Mouse (Mus musculus): ENCODE data around the gene Wfdc1.

Wfdc1 gene

GRCm38 (mm10) chr8:119666219-119666951 lies at the start of gene Wfdc1:
Gene Wfdc1 (plus strand): TSS chr8:119666365.
- no peak for DNase-seq

GRCm38 (mm10) chr8:119616811-119617210 lies 49.4 kb upstream of the Wfdc1 start:
- DNase-seq, result no peak

DNA sequence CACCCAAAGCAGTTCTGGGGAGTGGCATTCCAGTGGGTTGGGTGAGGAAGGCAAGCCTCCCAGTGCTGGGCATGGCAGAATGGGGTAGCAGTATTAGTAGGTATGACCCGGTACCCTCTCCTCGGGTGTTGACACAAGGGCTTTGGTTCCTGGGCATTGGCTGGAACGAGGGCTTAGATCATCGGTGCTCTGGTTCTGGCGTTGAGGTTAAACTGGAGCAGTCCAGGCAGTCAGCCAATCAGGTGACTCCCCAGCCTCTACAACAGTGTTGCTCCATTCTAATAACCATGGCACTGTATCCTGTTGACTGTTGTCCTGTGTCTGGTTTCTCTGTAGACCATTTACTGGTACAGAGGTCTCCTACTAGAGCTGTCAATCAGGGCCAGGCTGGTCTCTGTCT lies 48.6 kb upstream of the Wfdc1 start:
- no peak for DNase-seq

DNA sequence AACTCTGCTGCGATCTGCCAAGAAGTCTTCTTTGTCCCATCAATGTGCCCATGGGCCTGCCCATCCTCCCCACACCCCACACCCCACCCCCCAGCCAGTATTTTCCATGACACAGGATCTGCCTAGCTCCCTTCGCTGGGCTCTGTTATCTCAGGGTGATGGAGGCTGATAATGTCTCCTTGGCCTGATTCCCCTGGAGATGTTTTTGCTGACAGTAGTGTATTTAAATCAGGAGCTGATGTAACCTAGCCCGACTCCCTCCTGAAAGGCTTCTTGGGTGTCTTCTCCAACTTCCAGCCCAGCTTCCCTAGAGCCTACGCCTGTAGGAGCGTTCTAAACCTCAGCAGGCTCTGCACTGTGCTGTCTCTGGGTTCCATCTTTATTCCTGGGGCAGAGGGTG lies 47.3 kb upstream of the Wfdc1 start:
- DNase-seq, result no peak

GRCm38 (mm10) chr8:119620116-119620840 lies 45.9 kb upstream of the Wfdc1 start:
- no peak for DNase-seq

GRCm38 (mm10) chr8:119620848-119621465 lies 45.2 kb upstream of the Wfdc1 start:
- no peak for DNase-seq

DNA sequence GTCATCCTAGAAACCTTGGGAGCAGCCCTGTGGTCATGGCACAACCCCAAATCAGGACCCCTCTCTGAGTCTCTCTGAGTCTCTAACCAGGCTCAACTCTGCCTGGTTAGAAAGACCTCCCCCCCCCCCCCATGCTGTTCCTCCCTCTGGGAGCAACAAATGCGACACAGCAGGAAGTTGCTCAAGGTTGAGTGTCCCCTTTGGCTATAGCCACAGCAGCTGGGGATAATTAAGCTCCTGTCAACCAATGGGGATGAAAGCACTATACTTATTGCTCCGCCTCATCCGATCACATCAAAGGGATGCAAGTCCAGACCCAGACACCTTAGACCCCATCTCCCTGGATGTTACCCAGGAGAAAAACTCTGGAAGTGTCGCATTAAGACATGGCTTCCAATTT lies 43.6 kb upstream of the Wfdc1 start:
- no peak for DNase-seq

GRCm38 (mm10) chr8:119623061-119623460 lies 43.1 kb upstream of the Wfdc1 start:
- no peak for DNase-seq

GRCm38 (mm10) chr8:119623744-119624143 lies 42.4 kb upstream of the Wfdc1 start:
- no peak for DNase-seq

- DNase-seq, result no peak
These were observed 41.2 kb upstream of the Wfdc1 start for GRCm38 (mm10) chr8:119624916-119625315.

GRCm38 (mm10) chr8:119625788-119626187 lies 40.4 kb upstream of the Wfdc1 start:
- DNase-seq, result no peak

DNA sequence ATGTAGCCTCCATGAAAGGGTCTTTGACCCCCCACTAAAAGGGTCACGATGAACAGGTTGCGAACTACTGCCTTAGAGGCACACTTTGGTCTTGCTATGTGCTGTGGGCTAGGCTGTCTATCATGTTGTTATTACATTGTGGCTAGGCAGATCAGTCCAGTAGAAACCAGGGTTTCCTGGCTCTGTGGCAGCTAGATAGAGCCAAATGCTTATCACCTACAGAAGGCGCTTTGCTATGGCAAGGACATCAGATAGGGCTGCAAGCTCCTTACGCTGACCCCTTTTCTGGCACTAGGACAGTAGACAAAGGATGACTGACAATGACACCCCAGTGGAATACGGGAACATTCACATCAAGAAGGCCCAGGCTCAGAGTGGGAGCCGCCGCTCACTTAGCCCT lies 39.0 kb upstream of the Wfdc1 start:
- DNase-seq, result no peak

- DNase-seq, result no peak
These were observed 38.4 kb upstream of the Wfdc1 start for GRCm38 (mm10) chr8:119627613-119628359.

GRCm38 (mm10) chr8:119630841-119631240 lies 35.3 kb upstream of the Wfdc1 start:
- no peak for DNase-seq

DNA sequence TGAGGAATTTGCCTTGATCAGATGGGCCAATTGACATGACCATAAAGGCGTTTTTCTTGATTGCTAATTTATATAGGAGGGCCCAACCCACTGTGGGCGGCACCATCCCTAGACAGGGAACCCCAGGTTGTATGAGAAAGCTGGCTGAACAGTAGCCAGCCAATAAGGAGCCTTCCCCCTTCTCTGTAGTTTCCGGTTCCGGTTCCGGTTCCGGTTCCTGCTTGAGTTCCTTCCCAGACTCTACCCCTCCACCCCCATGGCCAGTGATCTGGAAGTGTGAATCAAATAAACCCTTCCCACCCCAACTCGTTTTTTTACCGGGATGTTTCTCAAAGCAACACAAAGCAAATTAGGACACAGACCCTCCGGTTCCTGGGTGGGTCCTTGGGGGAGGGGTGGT lies 33.9 kb upstream of the Wfdc1 start:
- no peak for DNase-seq

- no peak for DNase-seq
These were observed 33.3 kb upstream of the Wfdc1 start for GRCm38 (mm10) chr8:119632909-119633308.

DNA sequence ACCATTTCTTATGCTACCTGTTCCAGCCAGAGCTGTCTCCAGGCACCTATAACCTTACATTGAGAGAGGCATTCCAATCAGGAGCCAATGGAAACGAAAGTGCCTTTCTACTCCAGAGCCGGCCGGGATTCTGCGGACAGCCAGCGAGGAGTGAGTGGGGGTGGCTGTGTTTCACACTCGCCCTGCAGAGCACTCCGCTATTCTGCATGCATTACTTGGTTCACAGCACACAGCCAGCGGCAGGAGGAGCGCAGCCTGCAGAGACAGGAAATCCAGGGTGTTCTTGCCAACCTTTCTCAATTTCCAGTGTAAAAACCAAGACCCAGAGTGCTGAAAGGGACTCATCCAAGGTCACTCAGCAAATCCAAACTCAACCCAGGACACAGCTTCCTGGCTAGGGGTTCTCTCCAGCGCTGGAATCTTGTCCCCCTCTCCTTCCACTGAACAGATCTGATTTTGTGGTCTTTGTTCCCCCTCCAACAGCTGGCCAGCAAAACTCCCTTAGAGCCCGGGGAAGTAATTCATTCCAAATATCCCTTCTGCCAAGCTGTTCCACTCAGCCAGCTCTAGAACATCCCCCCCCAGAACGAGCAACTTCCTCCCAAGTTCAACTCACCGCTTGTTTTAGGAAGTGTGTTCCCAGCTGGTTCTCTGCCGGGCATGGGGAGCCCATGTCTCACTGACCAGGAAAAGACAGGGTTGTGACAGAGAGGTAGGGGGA lies 31.4 kb upstream of the Wfdc1 start:
- DNase-seq, result no peak

- DNase-seq, result no peak
These were observed 30.8 kb upstream of the Wfdc1 start, which contains the start of gene Kcng4 for GRCm38 (mm10) chr8:119635378-119635777. Gene Kcng4 (minus strand): TSS chr8:119635680.

DNA sequence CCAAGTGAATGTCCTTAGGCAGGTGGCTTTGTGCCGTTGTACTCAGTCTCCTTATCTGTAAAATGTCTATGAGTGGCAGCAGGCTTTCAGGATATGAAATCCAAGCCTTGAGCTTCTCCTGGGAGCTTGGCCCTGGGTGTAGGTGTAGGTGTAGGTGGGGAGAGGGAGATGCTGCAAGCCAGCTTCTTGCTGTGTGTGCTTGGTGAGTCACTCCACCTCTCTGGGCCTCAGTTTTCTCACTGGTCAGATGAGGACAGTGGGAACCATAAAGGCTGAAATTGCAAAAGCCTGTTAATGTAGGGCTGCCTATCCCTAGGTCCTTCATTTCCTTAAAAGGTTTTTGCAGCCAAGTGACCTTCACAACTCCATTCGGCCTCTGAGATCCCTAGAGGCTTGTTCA lies 30.2 kb upstream of the Wfdc1 start:
- no peak for DNase-seq

- no peak for DNase-seq
These were observed 29.4 kb upstream of the Wfdc1 start for GRCm38 (mm10) chr8:119636766-119637165.

GRCm38 (mm10) chr8:119637381-119637780 lies 28.8 kb upstream of the Wfdc1 start:
- DNase-seq, result no peak

- no peak for DNase-seq
These were observed 27.9 kb upstream of the Wfdc1 start for GRCm38 (mm10) chr8:119638261-119638660.

- no peak for DNase-seq
These were observed 26.4 kb upstream of the Wfdc1 start for GRCm38 (mm10) chr8:119639798-119640197.
